Mouse (Mus musculus) T-cell, adult 2 months (primary cell): ENCODE results near the gene Ralgapa1.
"Not testable (repeated sequence)": the region's sequence is repeated elsewhere in the genome, so short reads cannot be mapped to it uniquely, and the experiment has no call there.

Experiments
- DNase-seq: peaks from one replicate; pipeline ENCODE4 v3.0.0; 2022; ENCODE audit warnings: low spot score

The Ralgapa1 gene

DNA sequence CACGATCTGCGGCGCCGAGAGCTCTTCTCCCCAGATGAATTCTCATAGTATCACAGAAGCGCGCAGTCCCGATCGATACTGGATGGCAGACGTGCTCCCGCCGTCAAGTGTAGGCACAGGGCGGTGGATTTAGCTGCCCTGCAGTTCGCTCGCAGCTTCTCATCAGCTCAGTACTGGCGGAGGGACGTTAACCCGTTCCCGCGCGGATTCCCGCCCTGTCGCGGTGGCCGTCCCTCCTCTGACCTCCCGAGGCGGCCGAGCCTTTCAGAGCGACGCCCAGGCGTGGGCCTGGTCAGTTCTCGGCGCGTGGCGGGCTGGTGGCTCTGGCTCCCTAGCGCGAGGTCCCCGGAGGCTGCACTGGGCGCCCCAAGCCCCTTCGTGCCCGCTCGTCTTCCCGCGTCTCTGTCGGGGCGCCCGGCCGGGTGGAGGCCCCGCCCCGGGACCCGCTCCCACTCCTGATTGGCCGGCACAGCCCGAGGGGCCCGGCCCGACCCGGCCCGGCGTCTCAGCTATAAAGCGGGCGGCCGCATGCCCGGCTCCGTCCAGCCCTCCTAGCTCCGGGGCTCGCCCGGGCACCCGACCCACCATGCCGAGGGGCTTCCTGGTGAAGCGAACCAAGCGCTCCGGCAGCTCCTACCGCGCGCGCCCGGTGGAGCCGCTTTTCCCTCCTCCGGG, 221.9 kb downstream of the Ralgapa1 start, which contains the start of gene Insm2:
Insm2 (plus strand) TSS at position 541 of the 675 bp plus-strand sequence.
- no peak for DNase-seq

GRCm38 (mm10) chr12:55598537-55598886, 222.5 kb downstream of the Ralgapa1 start:
- DNase-seq = no peak

- DNase-seq = not testable (repeated sequence)
Observed at GRCm38 (mm10) chr12:55586936-55587335, 234.0 kb downstream of the Ralgapa1 start.

DNA sequence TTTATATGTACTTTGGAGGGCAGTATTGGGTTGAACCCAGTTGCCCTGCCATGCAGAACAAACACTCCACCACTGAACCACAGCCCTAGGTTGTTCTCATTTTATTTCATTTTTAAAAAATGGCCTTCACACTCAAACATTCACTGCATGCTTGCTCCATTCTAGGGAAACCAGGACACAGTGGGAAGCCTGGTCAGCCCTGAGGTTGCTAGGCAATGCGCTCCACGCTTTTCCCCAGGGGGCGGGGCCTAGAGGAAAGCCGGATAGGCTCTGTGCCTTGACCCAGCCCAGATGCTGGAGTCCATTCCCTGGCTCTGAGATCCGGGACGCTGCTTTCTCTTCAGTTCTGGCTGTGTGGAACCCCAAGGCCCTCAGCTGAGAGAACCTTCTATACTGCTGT, 247.2 kb downstream of the Ralgapa1 start:
- no peak for DNase-seq

DNA sequence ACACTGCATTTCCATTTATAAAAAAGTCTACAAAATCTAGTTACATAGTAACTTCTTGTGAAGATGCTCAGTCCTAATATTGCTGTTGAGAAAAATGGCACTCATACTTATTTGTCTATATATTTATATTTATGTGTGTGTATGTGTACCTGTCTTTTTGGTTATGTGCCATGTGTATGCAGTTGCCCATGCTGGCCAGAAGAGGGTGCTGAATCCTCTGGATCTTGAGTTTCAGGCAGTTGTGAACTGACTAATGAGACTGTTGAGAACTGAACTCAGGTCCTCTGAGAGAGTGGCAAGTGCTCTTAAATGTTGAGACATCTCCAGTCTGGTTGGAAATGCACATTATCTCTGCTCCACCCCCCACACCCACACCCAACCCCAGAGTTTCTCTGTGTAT, 247.9 kb downstream of the Ralgapa1 start:
- DNase-seq = no peak

- DNase-seq = no peak
Observed at GRCm38 (mm10) chr12:55571661-55572060, 249.3 kb downstream of the Ralgapa1 start.

DNA sequence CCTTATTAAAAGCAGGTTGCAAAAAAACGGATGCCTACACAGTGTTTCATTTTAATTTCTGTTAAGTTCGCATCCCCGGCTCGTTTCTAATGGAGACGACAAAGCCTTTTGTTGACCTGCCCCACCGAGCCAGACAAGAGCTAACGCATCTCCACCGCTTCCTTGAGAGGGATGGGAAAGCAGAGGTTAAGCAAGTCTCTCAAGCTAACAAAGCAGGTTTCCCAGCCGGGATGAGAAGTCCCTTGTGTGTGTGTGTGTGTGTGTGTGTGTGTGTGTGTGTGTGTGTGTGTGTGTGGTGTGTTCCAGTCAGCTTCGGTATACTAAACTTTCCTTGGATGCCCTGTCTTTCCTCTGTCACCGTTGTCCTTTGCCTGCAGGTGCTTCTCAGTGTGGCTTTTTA, 249.8 kb downstream of the Ralgapa1 start:
- DNase-seq = no peak

DNA sequence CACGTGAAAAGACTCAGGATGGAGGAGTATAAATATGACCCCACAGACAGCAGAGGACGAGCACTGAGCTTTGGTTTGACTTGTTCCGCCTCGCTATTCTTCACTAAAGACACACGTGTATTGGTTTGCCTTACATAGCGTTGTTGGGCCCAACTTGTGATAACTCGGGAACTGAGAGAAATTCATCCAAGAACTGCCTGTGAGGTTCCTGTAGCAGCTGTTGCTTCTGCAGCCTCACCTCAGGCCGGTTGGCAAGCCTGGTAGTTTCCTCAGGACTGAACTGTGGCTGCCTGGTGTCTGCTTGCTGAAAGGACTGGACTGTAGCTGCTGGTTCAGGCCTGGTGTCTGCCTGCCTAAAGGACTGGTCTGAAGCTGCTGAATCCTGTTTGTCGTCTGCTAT, 250.3 kb downstream of the Ralgapa1 start:
- DNase-seq = no peak

DNA sequence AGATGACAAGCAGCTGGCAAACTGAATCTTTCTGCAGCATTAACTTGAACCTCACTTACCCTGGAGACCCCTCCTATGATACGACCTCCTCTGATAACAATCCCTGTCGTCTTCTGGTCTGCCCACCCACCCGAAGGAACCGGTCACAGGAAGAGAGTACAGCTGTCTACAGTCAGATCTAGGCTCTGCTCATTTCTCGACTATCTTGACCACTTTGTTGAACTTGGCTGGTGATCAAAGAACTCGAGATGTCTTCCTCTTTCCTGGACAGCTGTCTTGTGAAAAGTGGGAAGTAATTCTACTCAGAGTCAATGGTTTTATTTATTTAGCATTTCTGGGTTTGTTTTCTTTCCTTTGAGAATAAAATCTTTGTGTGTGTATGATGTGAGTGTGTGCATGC, 251.3 kb downstream of the Ralgapa1 start:
- no peak for DNase-seq

- no peak for DNase-seq
Observed at GRCm38 (mm10) chr12:55568466-55568865, 252.5 kb downstream of the Ralgapa1 start.

DNA sequence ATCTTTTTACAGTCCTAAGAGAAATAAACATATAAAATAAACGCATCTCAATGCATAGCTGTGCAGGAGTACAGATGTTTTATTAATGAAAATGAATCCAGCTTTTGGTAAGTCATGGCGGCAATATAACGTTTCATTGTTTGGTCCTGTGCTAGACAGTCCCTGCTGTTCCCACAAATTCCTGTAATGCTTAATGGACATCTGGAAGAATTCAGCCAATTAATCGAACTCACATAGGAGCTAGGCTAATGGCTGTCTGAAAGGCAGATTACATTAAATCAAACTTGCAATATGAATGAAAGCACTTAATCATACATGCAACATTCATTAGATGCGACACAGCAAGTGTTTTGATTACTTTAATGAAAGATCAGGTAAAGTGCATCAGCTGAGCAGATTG, 254.1 kb downstream of the Ralgapa1 start:
- DNase-seq = no peak

GRCm38 (mm10) chr12:55565867-55566266, 255.1 kb downstream of the Ralgapa1 start:
- no peak for DNase-seq

- no peak for DNase-seq
Observed at GRCm38 (mm10) chr12:55565206-55565605, 255.8 kb downstream of the Ralgapa1 start, which contains the start of gene Aldoart2. Gene Aldoart2 (plus strand): TSS chr12:55565239.

- no peak for DNase-seq
Observed at GRCm38 (mm10) chr12:55564187-55564963, 256.6 kb downstream of the Ralgapa1 start.

GRCm38 (mm10) chr12:55563742-55564141, 257.2 kb downstream of the Ralgapa1 start:
- DNase-seq = no peak

DNA sequence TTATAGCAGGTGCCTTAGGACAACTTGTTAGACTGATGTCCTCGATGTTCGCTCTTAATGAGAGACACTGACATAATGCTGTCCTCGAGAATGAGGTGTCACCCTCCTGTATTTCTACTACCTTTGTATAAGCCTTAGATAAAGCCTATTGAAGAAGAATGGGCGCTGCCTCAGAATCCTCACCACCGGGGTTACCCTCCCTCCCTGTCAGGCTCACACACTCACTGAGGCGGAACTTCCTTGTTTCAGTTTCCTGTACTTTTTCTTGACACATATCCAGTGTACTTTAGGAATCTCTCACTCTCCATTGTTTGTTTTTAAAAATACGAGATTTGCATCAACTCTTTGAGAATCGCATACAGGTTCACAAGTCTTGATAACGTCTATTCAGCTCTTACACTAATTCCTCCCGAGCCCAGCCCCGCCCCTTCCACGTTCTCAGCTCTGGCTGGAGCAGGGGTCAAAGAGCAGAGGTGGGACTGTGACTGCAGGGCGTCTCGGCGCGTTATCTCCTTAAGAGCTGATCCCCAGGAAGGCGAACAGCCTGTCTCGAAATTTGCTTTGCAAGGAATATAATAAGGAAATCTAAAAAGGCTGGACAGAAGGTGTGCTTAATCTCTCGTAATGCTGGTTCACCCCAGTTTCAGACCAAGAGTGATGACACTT, 260.8 kb downstream of the Ralgapa1 start:
- DNase-seq = peak; percentile 26

DNA sequence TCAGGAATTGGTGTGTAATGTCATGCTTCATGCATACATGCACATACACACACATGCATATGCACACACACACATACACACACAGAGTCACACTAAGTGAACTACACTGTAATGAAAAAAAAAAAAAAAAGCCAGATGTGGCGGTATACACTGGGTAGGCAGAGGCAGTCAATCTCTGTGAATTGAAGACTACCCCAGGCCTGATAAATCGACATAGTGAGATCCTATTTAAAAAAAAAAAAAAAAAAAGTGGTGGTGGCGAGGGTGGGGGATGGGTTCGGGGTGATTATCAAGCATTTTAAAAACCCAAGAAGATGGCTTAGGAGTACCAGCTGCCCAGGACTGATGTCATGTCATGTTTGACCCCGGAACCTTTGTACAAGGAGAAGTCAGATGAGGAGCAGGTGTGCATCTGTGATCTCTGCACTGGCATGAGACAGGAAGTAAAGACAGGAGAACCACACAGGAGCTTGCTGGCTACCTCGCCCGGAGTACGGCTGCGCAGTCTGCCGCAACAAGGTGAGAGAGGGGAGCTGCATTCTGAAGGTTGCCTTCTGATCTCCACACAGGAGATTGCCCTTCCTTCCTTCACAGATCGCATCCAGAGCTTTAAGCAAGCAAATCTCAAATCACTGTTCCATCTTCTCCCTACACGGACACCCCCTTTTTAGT, 261.6 kb downstream of the Ralgapa1 start:
- DNase-seq = no peak

GRCm38 (mm10) chr12:55557866-55558265, 263.1 kb downstream of the Ralgapa1 start:
- no peak for DNase-seq

DNA sequence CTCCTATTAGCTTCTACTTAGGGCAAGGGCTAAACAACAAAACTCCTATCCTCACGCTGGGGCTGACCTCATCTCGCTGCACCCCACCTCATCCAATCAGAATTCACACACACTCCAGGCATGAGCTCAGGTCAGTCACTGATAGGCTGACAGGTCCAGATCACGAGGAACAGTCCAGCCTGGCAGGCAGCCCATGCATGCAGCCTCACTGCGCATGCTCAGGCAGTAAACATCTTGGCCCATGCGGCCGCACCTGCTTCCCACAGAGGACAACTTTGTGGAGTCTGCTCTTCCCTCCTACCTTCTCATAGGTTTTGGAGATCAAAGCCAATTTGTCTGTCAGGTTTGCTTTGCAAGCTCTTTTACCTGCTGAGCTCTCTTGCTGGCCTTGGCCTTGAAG, 266.1 kb downstream of the Ralgapa1 start:
- not testable (repeated sequence) for DNase-seq
